Mouse (Mus musculus) adipocyte (in vitro differentiated cells): ENCODE measurements around the gene Gm10277.
"Not testable (repeated sequence)": the region's sequence is repeated elsewhere in the genome, so short reads cannot be mapped to it uniquely, and the experiment has no call there.

Source experiments
- DNase-seq: peaks from one replicate; pipeline ENCODE4 v3.0.0-alpha.2; 2016; ENCODE audit warnings: low spot score

Gm10277 gene

DNA sequence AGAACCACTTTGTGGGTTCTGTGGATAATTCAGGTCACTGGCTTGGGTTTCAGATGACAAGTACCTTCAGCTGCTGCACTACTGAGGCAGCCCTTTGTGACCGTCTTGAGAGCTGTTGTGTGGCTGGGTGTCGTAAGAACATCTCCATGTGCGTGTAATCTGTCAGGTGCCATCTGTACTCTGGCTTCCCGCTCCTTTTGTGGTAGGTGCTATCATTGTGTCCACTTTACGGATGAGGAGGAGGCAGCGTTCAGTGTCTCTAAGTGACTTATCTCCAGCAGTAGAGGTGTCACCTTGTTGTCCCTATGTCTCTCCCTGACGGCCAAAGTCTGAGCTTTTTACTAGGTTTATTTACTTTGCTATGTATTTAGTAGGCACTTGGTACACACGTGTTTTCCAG, 17.2 kb downstream of the Gm10277 start:
- DNase-seq, result no peak

DNA sequence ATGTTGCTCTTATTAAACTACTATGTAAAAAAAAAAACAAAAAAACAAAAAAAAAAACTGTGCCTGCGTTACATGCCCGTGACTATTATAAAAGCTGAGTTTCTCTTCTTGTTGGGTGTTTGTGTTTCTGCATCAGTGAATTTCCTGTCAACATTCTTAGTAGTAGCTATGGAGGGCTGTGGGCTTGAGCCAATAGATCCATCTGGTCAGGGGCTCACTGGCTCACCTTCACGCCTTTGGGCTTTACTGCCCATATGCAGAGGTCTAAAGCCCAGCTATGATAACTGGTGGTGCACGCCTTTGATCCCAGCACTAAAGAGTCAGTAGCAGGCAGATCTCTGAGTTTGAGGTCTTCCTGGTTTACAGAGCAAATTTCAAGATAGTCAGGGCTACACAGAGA, 18.1 kb downstream of the Gm10277 start:
- DNase-seq, result no peak

GRCm38 (mm10) chr11:77766351-77767001, 21.1 kb downstream of the Gm10277 start:
- no peak for DNase-seq

DNA sequence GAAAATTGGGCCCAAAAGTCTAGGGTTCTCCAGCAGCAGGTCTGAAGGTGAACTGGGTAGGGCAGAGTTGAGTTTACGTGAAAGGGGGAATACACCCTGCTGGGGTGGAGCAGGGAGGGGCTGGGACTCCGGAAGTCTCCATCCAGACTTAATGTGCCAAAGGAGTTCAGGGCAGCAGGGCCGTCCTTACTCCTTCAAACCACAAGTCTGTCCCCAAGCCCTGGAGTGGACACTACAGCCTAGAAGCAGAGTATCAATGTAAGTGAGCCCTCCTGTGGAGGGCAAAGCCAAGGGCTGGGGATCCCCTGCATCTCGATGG, 22.1 kb downstream of the Gm10277 start:
- no peak for DNase-seq

DNA sequence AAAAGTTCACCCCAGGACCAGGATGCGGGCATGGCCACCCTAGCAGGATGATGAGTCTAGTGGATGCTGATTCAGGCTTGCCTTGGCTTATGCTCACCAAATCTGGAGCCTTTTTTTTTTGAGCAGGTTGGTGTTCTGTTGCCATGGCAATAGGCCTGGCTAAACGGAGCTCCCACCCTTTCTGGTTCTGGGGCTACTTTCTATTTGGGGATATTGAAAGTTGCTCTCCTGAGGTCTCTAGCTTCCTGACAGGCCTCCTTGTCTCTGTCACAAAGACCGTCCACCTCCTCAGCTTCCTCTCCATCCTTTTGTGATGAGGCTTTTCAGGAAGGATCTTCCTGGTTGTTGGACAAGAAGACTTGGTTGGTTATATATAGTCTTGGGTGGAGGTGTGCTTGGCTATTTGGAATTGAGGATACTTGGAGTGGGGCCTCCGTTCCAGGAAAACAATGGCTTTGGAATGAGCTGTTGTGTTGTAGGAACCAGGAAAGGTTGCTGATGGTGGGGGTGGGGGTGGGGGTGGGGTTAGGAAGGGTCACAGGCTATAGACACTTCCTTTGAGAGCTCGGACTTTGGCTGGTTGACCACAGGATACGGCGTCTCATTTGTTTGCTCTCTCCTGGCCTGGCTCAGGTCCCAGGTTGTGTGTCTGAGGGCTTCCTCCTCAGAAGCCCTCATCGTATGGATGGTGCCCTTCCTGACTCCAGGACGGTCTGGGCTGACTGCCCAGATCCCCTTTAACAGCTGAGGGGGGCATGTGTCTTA, 22.7 kb downstream of the Gm10277 start:
- DNase-seq, result no peak

DNA sequence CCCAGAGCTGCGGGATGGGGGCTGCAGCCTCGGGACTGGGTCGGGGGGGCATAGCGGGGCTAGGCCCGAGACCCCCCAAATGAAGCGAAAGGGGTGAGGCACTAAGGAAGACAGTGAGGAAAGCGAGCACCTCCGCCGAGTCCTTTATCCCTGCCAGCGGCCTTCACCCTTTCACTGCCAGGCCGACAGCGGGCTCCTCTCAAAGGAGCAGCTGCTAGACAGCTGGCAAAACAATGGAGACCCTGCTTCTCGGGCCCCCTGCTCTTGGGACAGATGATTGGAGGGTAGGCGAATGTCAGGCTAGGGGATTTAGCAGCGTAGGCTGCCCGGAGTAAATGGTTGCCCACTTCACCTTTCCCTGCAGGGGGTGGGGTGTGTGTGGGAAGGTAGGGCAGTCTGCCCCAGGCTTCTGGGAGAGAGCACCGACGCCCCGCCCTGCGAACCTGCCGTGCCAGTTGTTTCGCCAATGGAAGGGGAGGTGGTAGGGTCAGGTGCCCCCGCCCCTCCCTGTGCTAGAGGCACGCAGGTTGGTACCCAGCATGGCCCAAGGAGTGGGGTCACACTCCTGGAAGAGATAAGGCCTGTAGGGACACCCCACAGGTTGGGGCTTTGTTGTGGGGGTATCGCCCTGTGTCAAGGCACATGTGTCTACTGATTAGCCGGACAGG, 23.7 kb downstream of the Gm10277 start:
- DNase-seq, result peak; percentile 21

DNA sequence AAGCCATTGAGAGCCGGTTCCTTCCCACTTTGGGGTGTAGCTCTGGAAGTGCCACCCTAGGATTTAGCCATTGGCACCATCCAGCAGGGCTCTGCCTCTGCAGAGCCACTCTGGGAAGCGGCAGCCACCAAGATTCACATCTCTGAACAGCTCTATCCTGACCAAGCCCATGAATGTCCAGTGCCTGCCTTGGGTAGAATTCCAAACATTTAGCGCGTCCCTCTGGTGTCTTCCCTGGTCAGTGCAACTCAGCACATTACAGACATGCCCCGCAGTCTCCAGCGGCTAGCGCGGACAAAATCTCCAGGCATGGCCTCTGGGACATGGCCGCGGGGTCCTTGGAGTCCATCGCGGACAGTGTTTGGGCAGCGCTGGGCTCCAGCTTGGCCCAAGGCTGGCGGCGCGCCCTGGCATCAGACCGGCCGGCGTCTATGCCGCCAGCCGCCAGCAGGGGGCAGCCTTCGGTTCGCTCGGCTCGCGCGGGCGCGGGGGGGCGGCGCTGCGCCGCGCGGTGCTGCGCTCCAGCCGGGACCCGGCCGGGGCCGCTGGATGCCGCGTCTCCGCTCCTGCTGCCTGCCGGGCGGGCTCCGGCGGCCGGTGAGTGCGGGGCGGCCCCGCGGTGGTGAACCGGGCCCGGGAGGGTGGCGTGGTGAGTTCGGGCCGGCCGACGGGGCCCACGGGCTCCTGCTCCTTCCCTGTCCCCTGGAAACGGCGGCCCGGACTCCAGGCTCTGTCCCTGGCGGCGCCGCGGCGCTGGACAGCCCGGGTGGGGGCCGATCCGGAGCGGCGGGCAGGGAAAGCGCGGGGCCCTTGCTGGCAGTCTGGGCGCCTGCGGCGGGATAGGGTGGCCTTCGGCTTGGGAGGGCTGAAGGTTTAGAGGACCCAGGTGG, 24.5 kb downstream of the Gm10277 start, which contains the start of gene Myo18a:
Gene Myo18a, plus strand, starts transcription at position 464 of the 890 bp plus-strand sequence.
- DNase-seq, result peak; percentile 81

DNA sequence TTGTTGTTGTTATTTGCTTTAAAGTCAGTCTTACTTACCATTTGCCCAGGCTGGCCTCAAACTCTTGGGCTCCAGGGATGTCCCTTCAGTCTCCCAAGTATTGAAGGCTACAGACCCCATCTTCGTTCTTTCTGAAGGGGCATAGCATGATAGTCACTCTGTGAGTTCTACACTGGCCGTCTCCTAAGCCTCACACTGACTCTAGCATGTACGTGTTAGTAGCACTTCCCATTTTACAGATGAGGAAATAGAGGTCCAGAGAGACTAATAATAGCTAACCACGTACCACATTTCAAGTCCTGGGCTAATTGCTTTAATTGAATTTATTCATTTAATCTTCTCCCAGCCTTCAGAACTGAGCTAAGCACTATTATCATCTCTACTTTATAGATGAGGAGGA, 27.5 kb downstream of the Gm10277 start:
- no peak for DNase-seq

GRCm38 (mm10) chr11:77753469-77753868, 34.1 kb downstream of the Gm10277 start:
- DNase-seq, result no peak

- DNase-seq, result no peak
Measured at GRCm38 (mm10) chr11:77752525-77752924, 35.0 kb downstream of the Gm10277 start.

DNA sequence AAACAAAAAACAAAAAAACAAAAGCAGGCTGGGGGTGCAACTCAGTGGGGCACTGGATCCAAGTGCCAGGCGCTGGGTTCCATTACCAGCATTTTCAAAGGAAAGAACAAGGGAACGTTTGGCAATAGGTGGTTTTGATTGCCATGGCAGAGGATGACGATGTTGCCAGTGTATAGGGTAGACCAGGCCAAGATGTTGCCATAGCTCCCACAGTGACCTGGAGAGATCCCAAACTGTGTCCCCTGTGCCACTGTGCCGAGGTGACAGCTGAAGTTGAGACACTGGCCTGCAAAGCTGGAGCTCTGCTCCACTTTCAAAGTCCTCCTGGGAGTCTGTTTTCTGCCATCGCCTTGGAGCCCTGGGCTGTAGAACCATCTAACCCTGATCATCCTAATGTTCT, 38.6 kb downstream of the Gm10277 start:
- DNase-seq, result no peak

DNA sequence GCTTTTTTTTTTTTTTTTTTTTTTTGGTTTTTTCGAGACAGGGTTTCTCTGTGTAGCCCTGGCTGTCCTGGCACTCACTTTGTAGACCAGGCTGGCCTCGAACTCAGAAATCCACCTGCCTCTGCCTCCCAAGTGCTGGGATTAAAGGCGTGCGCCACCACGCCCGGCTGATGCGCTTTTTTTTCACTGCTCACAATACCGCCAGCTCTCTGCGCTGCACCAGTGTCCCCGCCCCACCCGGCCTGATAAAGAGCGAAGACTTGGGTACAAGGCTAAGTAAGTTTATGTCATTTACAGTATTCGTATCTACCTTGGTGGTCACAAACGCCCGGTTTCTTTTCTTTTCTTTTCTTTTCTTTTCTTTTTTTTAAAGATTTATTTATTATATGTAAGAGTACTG, 40.4 kb downstream of the Gm10277 start:
- not testable (repeated sequence) for DNase-seq

GRCm38 (mm10) chr11:77746652-77747051, 40.9 kb downstream of the Gm10277 start:
- DNase-seq, result no peak

DNA sequence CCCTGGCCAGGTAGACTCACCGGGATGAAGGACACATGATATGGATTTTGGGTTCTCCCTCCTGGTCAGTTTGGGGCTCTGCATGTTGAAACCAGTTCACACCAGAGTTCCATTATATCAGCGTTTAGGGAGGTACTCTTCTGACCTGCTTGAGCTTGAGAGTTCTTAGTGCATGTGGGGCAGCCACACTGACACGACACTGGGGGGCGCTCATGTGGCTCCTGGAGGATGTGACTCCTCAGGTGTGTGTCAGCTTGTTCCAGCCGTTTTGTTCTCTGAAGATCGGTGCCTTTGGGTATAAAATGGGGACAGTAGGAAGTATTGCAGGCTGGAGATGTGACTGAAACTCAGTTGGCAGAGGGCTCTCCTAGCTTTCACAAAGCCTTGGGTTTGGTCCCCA, 43.6 kb downstream of the Gm10277 start:
- no peak for DNase-seq

DNA sequence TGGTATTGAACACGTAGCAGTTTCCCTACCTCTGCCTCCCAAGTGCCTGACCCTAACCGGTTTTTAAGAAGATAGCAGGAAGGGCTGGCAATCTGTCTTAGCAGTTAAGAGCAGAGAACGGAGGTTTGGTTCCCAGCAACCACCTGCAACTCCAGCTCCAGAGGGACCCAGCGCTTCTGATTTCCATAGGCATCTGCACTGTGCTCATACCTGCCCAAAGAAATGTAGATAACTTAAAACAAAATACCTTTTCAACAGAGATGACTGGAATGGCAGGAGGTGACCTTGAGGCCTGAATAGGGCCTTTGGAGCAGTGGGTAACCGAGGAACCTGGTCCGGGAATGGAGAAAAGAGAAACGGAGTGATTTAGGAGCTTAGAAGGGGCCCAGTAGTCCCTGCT, 49.0 kb downstream of the Gm10277 start:
- DNase-seq, result no peak

DNA sequence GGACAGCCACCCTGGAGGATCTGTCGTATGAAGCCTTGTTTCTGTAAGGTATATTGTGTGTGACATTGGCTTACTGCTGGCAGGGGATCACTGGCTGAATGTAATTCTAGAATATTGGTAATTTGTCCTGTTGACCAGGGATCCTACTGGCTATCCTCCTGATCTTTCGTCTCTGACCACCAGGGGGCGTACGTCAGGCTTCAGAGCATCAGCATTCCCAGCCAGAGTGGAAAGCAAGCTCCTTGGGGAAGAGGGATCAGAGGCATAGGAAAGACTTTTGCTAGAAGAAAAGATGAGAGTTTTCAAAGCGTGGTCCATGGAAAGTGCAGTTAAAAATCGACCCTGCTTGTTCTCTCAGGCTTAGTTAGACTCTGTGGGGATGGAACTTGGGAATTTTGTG, 50.3 kb downstream of the Gm10277 start:
- peak; percentile 90 for DNase-seq
